Mouse (Mus musculus) layer of hippocampus, adult 2 months (tissue): Measurements from ENCODE around the gene Hist1h4h. TPM values are rescaled to one million over a fixed set of nuclear protein-coding genes. Genes with fewer than 3 reads are reported as not detected.
"Not testable (repeated sequence)": the region's sequence is repeated elsewhere in the genome, so short reads cannot be mapped to it uniquely, and the experiment has no call there.

Experiments
- DNase-seq, 2 experiments: peaks; one replicate each; pipeline ENCODE4 v3.0.0; 2022; ENCODE audit warnings: low spot score in 2 of 2
- H3K27ac ChIP-seq: fragments of 200-600 bp; 2 replicates; pipeline ENCODE4 v1.8.1; 2022
- H3K4me3 ChIP-seq: fragments of 200-600 bp; 2 replicates; pipeline ENCODE4 v1.8.1; 2022; ENCODE audit warnings: mild to moderate bottlenecking
- CTCF ChIP-seq: fragments of 200-600 bp; conservative IDR thresholded peaks from 2 replicates; pipeline ENCODE4 v1.8.1; 2022; ENCODE audit warnings: antibody characterized with exemption, mild to moderate bottlenecking, moderate library complexity
- total RNA-seq, 2 experiments: library from RNA; stranded (reverse); gene quantifications; 2 replicates each; pipeline ENCODE4 v1.2.3; 2021

Hist1h4h gene
- total RNA-seq, 2 experiments from 2014 or later = 333 to 344 TPM

DNA sequence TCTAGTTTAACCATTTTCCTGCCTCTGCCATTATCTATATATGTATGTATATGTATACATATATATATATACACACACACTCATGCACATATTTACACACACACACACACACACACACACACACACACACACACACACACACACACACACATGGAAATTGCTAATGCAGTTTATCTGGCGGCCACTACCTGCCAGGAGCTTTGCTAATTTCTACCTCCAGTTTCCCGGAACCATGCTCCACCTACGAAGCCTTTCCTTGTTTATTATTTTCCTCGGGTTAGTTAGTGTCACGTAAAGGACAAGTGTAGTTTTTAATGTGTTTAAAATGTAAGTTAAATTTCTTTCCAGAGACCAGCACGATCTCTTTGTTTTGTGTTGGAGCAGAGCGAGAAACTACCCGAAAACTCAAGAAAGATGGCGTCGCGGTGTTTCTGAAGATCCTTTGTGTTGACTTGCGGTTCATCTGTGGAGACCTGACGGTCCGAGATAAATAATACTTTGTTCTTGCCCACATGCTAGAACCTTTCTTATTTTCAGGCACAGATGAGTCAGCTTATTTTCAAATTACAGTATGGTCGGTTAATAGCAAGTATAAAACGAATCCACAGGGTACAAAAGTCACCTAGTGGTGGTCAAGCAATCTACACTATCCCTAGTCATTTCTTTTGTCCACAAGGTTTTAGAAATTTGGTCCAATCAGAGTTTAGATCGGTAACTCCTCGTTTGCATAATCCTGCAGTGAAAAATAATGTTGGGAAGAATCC is 32.0 kb downstream of the Hist1h4h start:
- Histone ChIP-seq H3K4me3 (peak overlapping the region; percentile 73), H3K27ac (peak overlapping the region; percentile 97)
- peak; percentile 81 for TF ChIP-seq CTCF
- DNase-seq = no peak

DNA sequence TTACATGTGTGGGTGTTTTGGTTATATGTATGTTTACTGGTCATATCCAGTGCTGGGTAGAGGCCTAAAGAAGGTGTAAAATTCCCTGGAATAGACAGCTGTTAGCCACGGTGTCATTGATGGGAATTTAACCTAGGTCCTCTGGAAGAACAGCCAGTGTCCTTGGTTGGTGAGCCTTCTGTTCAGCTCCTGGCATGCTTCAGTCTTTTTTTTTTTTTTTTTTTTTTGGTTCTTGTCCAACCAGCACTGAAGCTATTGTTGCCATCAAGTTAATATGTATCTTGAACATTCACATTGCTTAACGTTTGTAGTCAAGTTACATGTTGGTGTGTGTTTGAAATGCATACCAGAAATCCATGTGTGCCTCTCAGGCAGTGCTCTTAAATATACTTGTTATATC is 33.6 kb downstream of the Hist1h4h start:
- DNase-seq = no peak
- no peak for TF ChIP-seq CTCF
- no peak overlapping the region for H3K4me3 ChIP-seq
- no peak overlapping the region for H3K27ac ChIP-seq

DNA sequence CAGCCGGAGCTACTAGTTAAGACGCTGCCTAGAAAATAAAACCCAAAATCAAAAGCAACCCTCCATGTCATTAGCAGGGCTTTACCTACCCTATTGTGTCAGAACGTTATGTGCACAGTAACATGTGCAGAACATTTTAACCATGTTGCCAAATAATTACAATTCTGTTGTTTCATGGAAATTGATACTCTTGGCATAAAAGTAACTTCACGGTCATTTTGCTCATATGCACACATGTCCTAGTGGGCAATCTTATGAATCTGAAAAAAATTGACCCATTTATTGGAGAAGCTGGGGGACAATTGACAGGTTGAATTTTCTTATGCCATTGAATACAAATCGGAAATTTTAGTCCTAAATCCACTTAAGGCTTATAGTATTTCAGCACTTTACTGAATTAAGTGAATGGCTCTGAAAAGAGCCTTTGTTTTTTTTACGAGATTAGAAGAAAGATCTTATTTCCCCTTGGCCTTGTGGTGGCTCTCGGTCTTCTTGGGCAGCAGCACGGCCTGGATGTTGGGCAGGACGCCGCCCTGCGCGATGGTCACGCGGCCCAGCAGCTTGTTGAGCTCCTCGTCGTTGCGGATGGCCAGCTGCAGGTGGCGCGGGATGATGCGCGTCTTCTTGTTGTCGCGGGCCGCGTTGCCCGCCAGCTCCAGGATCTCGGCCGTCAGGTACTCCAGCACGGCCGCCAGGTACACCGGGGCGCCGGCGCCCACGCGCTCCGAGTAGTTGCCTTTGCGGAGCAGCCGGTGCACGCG is 39.6 kb downstream of the Hist1h4h start:
- Histone ChIP-seq H3K4me3 (peak overlapping the region; percentile 73), H3K27ac (peak overlapping the region; percentile 95)
- not testable (repeated sequence) for DNase-seq

DNA sequence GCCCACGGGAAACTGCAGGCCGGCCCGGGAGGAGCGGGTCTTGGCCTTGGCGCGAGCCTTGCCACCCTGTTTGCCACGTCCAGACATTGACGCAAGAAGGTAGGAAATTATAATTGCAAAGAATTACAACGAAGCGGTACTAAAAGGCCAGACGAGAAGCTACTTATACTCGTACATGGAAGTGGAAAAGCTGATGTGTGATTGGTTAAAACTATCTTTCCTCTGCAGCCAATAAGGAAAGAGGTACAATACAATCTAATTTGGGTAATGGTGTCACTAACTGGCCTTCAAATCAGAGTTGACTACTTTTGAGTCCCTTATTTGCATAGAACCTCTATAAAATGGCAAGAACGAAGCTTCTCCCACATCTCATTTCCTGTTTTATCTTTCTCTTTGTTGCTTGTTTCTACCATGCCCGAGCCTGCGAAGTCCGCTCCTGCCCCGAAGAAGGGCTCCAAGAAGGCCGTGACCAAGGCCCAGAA is 40.2 kb downstream of the Hist1h4h start, which contains the start of the genes Hist1h2ae and Hist1h2bg:
Gene Hist1h2ae (minus strand): TSS at position 199 of the 482 bp plus-strand sequence.
Gene Hist1h2bg (plus strand): TSS at position 375 of the 482 bp plus-strand sequence.
- DNase-seq = peak; percentile 72 to 92
- no peak for TF ChIP-seq CTCF
- H3K27ac ChIP-seq = peak within 1 kb of the TSS; percentile 95
- H3K4me3 ChIP-seq = peak within 1 kb of the TSS; percentile 73

- DNase-seq = not testable (repeated sequence)
These were observed 40.8 kb downstream of the Hist1h4h start for GRCm38 (mm10) chr13:23571504-23572217.

DNA sequence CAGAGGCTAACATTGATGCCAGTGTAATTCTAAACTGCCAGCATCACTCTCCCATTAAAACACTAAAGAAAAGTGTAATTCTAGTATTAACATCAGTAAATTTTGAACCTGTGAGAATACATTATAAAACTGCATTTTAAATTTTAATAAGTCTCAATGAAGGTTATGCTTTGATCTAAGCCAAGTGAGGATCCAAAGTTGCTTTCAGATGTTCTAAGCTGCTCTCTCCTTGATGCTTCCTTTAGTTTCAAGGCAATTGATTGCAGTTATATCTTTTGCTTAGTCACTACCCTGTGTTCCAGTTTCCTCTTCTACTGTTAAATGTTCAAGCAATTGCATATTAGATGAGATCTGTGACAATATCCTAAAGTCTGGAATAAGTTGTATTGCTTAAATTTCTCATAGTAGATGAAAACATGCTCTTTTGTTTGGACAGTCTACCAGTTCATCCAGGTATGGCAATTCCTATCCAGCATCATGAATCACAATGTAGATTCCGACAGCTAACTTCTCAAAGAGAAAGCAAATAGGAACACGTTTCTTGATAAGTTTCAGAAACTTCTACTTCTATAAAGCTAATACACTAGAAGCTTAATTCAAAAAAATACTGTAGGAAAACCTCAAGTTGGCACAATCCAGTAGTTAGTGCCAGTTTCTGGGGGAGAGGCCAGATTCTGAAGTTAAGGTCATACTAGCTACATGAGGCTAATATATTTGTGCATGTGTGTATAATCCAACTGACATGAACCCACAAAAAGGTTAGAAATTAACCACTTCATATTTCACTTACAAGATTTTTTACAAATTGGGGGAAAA is 41.6 kb downstream of the Hist1h4h start:
- peak overlapping the region; percentile 95 for H3K27ac ChIP-seq
- H3K4me3 ChIP-seq = peak overlapping the region; percentile 73
- no peak for DNase-seq
- TF ChIP-seq CTCF = no peak

More at GRCm38 (mm10) chr13:23571504-23572217, 40.8 kb downstream of the Hist1h4h start:
- Histone ChIP-seq H3K27ac (peak overlapping the region; percentile 95), H3K4me3 (peak overlapping the region; percentile 73)

DNA sequence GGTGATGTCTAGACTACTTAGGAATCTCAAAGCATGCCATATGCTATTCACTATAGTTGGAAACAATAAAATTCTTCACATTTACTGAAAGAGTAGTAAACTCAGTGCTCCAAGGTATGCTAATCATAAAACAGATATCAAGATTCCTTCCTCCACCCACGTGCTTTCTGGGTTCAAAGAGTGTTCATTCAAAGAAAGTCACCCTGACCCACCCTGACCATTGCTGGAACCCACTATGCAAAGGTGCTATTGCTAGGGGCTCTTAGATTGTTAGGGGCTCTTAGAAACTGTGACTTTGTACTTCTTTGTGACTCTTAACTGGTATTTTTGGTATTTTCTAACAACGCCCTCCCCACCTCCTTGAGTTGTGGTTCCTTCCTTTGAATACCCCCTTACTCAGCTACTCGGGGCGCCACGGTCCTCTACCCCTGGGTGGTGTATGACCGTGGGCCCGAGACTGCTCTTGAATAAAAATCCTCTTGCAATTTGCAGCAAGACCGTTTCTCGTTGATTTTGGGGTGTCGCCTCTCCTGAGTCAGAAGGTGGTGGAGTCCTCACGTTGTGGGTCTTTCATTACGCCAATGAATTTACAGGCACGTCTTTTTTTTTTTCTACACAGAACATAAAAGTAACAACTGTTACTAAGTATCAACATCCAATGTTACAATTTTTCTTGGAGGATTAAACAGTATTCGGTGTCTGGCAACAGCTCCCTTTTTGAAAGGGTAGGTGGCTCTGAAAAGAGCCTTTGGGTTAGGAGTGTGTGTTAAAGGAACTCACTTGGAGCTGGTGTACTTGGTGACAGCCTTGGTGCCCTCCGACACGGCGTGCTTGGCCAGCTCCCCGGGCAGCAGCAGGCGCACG is 42.4 kb downstream of the Hist1h4h start:
- peak overlapping the region; percentile 73 for H3K4me3 ChIP-seq

GRCm38 (mm10) chr13:23573898-23574524 is 43.2 kb downstream of the Hist1h4h start, which contains the start of the genes Hist1h2bf and Hist1h2ad:
Hist1h2bf (minus strand) TSS chr13:23574196.
Hist1h2ad (plus strand) TSS chr13:23574381.
- Histone ChIP-seq H3K4me3 (peak within 1 kb of the TSS; percentile 73), H3K27ac (peak within 1 kb of the TSS; percentile 76)
- TF ChIP-seq CTCF = 0 out of 2 replicates have a peak, but pooled peaks have one; percentile 6
- peak; percentile 89 to 97 for DNase-seq

More for the DNA sequence above, 42.4 kb downstream of the Hist1h4h start:
- H3K27ac ChIP-seq = peak overlapping the region; percentile 95
- DNase-seq = not testable (repeated sequence)

DNA sequence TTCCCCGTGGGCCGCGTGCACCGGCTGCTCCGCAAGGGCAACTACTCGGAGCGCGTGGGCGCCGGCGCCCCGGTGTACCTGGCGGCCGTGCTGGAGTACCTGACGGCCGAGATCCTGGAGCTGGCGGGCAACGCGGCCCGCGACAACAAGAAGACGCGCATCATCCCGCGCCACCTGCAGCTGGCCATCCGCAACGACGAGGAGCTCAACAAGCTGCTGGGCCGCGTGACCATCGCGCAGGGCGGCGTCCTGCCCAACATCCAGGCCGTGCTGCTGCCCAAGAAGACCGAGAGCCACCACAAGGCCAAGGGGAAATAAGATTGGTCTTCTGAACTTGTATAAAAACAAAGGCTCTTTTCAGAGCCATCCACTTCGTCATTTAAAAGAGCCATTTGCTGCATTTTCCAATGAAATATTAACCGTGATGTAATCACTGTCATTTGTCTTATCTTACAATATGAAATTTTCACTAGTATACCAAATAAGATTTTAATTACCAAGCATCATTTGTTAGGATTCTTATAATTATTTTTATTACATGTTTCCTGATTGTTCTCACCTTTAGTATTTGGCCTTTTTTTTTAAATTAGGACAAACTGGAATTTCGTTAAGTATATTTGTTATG is 43.8 kb downstream of the Hist1h4h start:
- peak overlapping the region; percentile 73 for H3K4me3 ChIP-seq

DNA sequence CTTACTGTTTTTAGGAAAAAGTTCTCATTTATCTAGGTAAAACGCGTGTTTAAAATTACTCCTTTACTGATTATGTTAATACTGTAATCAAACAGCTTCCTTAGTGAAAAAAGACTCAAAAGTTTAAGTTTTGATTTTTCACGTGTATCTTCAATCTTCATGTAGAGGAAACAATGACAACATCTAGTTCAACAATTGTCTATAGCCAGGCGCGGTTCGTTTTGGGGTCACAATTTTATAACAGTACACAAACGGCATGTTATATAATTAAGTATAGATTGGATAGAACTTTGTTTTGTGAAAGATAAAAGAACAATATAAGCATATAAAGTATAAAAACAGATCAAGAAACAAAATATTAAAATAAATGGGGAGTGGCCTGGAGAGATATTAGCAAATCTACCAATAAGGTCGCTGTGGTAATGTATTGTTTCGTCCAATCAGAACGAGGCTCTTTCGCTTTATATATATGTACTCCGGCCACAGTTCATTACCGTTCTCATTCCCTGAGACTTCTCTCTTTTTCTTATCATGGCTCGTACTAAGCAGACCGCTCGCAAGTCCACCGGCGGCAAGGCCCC is 44.5 kb downstream of the Hist1h4h start, which contains the start of gene Hist1h3d:
Gene Hist1h3d (plus strand): TSS at position 493 of the 581 bp plus-strand sequence.
- TF ChIP-seq CTCF = no peak
- Histone ChIP-seq H3K27ac (peak within 1 kb of the TSS; percentile 84), H3K4me3 (peak within 1 kb of the TSS; percentile 61)
- peak; percentile 65 to 85 for DNase-seq

More for the DNA sequence above, 43.8 kb downstream of the Hist1h4h start:
- not testable (repeated sequence) for DNase-seq
- H3K27ac ChIP-seq = peak overlapping the region; percentile 64

DNA sequence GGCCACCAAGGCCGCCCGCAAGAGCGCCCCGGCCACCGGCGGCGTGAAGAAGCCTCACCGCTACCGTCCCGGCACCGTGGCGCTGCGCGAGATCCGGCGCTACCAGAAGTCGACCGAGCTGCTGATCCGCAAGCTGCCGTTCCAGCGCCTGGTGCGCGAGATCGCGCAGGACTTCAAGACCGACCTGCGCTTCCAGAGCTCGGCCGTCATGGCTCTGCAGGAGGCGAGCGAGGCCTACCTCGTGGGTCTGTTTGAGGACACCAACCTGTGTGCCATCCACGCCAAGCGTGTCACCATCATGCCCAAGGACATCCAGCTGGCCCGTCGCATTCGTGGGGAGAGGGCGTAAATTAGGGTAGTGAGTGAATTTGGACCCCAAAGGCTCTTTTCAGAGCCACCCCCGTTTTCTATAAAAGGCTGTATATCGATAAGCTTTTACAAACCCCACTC is 45.0 kb downstream of the Hist1h4h start:
- H3K4me3 ChIP-seq = peak overlapping the region; percentile 61
- H3K27ac ChIP-seq = peak overlapping the region; percentile 84
- DNase-seq = not testable (repeated sequence)
